ENCODE assay signal across 22 mouse cellular contexts in genomic region chr10:14475641-14476040, GRCm38 (mm10).
DNase-seq lines count a peak whose midpoint lies in the region; ATAC-seq and TF ChIP-seq lines count a peak whose summit lies in the region.
"Had no signal": no experiment of that assay in that cellular context is flagged by ENCODE, and none has a peak within 500 bp of the region (broad histone marks: within the 10 kb centered on the region; RNA-seq: fewer than 3 reads in every experiment).

No protein-coding gene starts in this region.

- H3K4me2 ChIP-seq in lung, embryonic 15.5 days: no peak overlapping the region
- H3K4me2 ChIP-seq: forebrain, embryonic 13.5 days; hindbrain, embryonic 13.5 days had no signal

- no peak for ATAC-seq in lung, embryonic 15.5 days (ENCODE audit: borderline replicate concordance, extremely low read depth, low FRiP score, low TSS enrichment)
- ATAC-seq in common myeloid progenitor, adult 5-6 weeks (replicated peaks; ENCODE audit: low read depth, poor library complexity, severe bottlenecking): peak; percentile 48
- ATAC-seq in granulocyte monocyte progenitor cell, adult 5-6 weeks (replicated peaks; ENCODE audit: poor library complexity, severe bottlenecking): peak; percentile 67
- ATAC-seq: CD4-positive, CD25-positive, alpha-beta regulatory T cell, adult 4 months; forebrain, embryonic 13.5 days; forebrain, embryonic 16.5 days; hindbrain, embryonic 16.5 days had no signal

- peaks cover 20% of the 10 kb centered on the region; the same call in 1 of the 2 replicates for H3K4me1 ChIP-seq in lung, embryonic 15.5 days
- H3K4me1 ChIP-seq in lung, adult 2 months (ENCODE audit: control insufficient read depth, insufficient read depth, low read length): peaks cover 5% of the 10 kb centered on the region
- H3K4me1 ChIP-seq: hindbrain, embryonic 13.5 days had no signal

- H3K27ac ChIP-seq in lung, embryonic 15.5 days: peak overlapping the region; percentile 49
- H3K27ac ChIP-seq: forebrain, embryonic 10.5 days; forebrain, embryonic 13.5 days; heart, embryonic 10.5 days; hindbrain, embryonic 10.5 days; hindbrain, embryonic 13.5 days had no signal

- no peaks in the 10 kb centered on the region for H3K9me3 ChIP-seq in lung, embryonic 15.5 days
- H3K9me3 ChIP-seq: forebrain, embryonic 10.5 days; forebrain, embryonic 13.5 days; heart, embryonic 10.5 days; hindbrain, embryonic 10.5 days; hindbrain, embryonic 13.5 days had no signal

- H3K4me3 ChIP-seq in lung, embryonic 15.5 days: no peak overlapping the region
- no peak overlapping the region for H3K4me3 ChIP-seq in lung, adult 2 months (replicated peaks; ENCODE audit: extremely low read depth, low read depth, low read length)
- H3K4me3 ChIP-seq: forebrain, embryonic 10.5 days; forebrain, embryonic 13.5 days; heart, embryonic 10.5 days; hindbrain, embryonic 10.5 days; hindbrain, embryonic 13.5 days had no signal

- WGBS in lung, embryonic 15.5 days: 88% methylated on average over 2 of the region's 2 CpGs
- 90% methylated on average over 2 of the region's 2 CpGs for WGBS in lung, adult 2 months

- no peak for TF ChIP-seq POLR2A in lung, adult 2 months (IDR thresholded peaks at IDR 0.05; ENCODE audit: borderline replicate concordance, extremely low read depth, low read depth, low read length)

- H3K36me3 ChIP-seq in lung, embryonic 15.5 days: no peaks in the 10 kb centered on the region
- H3K36me3 ChIP-seq: forebrain, embryonic 10.5 days; heart, embryonic 10.5 days; hindbrain, embryonic 10.5 days; hindbrain, embryonic 13.5 days had no signal

- no peaks in the 10 kb centered on the region for H3K27me3 ChIP-seq in lung, embryonic 15.5 days
- H3K27me3 ChIP-seq: forebrain, embryonic 13.5 days; hindbrain, embryonic 13.5 days had no signal

- no peak for DNase-seq in lung, adult 2 months
- no peak for DNase-seq in gastrocnemius, postnatal 25 days
- no peak for DNase-seq in adipocyte (ENCODE audit: low spot score)
- DNase-seq: adrenal gland, adult 8-10 months; adrenal gland, postnatal 25 days; cerebellum, adult 11-12 months; cerebellum, adult 8-10 months; cerebellum, postnatal 10 days; cerebellum, postnatal 36 days; gastrocnemius, postnatal 10 days; heart, postnatal 36 days had no signal

- TF ChIP-seq CTCF in lung, adult 2 months (IDR thresholded peaks at IDR 0.05; ENCODE audit: insufficient read depth, low read length): no peak

- H3K9ac ChIP-seq in lung, embryonic 15.5 days: no peak overlapping the region
- H3K9ac ChIP-seq: forebrain, embryonic 13.5 days; hindbrain, embryonic 13.5 days had no signal
